Mouse (Mus musculus) kidney, postnatal 0 days (tissue): ENCODE measurements around the gene Ube3c. TPM values are rescaled to one million over a fixed set of nuclear protein-coding genes. Genes with fewer than 3 reads are reported as not detected.

Source experiments
- ATAC-seq: fragments of 200-750 bp; cut with Nextera tagmentation; replicated peaks from 2 replicates; pipeline ENCODE4 v1.8.0; 2017; ENCODE audit warnings: low read depth, moderate number of reproducible peaks, moderate TSS enrichment, moderate library complexity; ENCODE audit not compliant: low FRiP score
- DNase-seq: peaks from one replicate; pipeline ENCODE4 v3.0.0-alpha.2; 2016; ENCODE audit warnings: low spot score
- H3K27ac ChIP-seq: fragments of 300-500 bp; sonication (generic); 2 replicates; pipeline ENCODE4 v1.5.1; 2014; ENCODE audit warnings: mild to moderate bottlenecking
- H3K27me3 ChIP-seq: fragments of 300-500 bp; sonication (generic); 2 replicates; pipeline ENCODE4 v1.6.1; 2014; ENCODE audit warnings: low read length, mixed read lengths; ENCODE audit not compliant: insufficient read depth
- H3K36me3 ChIP-seq: fragments of 300-500 bp; sonication (generic); 2 replicates; pipeline ENCODE4 v1.6.1; 2014; ENCODE audit warnings: low read length, mixed read lengths; ENCODE audit not compliant: insufficient read depth
- H3K4me1 ChIP-seq: fragments of 300-500 bp; sonication (generic); replicated peaks from 2 replicates; pipeline ENCODE4 v1.6.1; 2014; ENCODE audit warnings: antibody characterized with exemption, low read length, mixed read lengths; ENCODE audit not compliant: insufficient read depth
- H3K4me2 ChIP-seq: fragments of 300-500 bp; sonication (generic); 2 replicates; pipeline ENCODE4 v1.6.1; 2014; ENCODE audit warnings: mild to moderate bottlenecking, low read length, moderate library complexity, mixed read lengths
- H3K4me3 ChIP-seq: fragments of 300-500 bp; sonication (generic); replicated peaks from 2 replicates; pipeline ENCODE4 v1.5.1; 2014; ENCODE audit warnings: low read depth, low read length
- H3K9ac ChIP-seq: fragments of 300-500 bp; sonication (generic); 2 replicates; pipeline ENCODE4 v1.6.1; 2014; ENCODE audit warnings: low read depth, low read length
- H3K9me3 ChIP-seq: fragments of 300-500 bp; sonication (generic); replicated peaks from 2 replicates; pipeline ENCODE4 v1.6.1; 2016; ENCODE audit warnings: low read length, inconsistent platforms, mixed read lengths
- CTCF ChIP-seq: IDR thresholded peaks from 2 replicates; pipeline ENCODE4 v1.5.1; 2016; ENCODE audit warnings: antibody characterized with exemption, low read depth, mild to moderate bottlenecking, moderate library complexity
- WGBS: fragments of 180-500 bp; shearing (Covaris S2); extraction: QIAGEN DNeasy Blood & Tissue Kit; methylation state at CpG from one replicate; pipeline ENCODE4 v1.1.7; 2014; 5-methylcytosine and 5-hydroxymethylcytosine counted together
- polyA plus RNA-seq: library from polyadenylated mRNA; unstranded; fragments of >200 nt; fragmentation: Nextera tagmentation; extraction: Ambion mirVana; gene quantifications from 2 replicates; pipeline ENCODE4 v1.2.1, GENCODE M21; 2015

The Ube3c gene
- polyA plus RNA-seq, 1 experiment from 2014 or later: 19.8 TPM

DNA sequence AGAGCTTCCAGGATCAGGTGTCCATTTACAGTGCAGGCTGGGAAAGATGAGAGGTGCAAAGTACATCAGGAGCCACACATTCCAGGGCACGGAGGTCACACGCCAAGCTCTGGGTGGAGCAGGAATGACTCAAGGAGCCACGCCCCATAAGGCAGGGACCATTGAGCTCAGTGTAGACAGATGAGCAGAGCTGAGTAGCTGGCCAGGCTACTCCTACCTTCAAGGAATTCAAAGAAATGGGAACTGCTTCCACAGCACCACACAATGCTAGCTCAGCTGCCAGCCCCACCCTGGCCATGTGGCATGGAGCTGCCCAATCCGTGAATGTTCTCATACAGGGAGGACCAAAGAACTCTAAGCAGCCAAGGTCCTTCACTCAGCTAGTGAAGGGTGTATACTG, 129.5 kb downstream of the Ube3c start:
- Histone ChIP-seq H3K27me3 (no peaks in the 10 kb centered on the region), H3K9ac (no peak overlapping the region), H3K27ac (no peak overlapping the region), H3K4me1 (no peaks in the 10 kb centered on the region), H3K4me3 (no peak overlapping the region), H3K36me3 (no peaks in the 10 kb centered on the region), H3K9me3 (no peaks in the 10 kb centered on the region), H3K4me2 (no peak overlapping the region)
- ATAC-seq (no peak), DNase-seq (no peak)
- 82% methylated on average over 4 of the region's 4 CpGs for WGBS
- TF ChIP-seq CTCF: no peak

DNA sequence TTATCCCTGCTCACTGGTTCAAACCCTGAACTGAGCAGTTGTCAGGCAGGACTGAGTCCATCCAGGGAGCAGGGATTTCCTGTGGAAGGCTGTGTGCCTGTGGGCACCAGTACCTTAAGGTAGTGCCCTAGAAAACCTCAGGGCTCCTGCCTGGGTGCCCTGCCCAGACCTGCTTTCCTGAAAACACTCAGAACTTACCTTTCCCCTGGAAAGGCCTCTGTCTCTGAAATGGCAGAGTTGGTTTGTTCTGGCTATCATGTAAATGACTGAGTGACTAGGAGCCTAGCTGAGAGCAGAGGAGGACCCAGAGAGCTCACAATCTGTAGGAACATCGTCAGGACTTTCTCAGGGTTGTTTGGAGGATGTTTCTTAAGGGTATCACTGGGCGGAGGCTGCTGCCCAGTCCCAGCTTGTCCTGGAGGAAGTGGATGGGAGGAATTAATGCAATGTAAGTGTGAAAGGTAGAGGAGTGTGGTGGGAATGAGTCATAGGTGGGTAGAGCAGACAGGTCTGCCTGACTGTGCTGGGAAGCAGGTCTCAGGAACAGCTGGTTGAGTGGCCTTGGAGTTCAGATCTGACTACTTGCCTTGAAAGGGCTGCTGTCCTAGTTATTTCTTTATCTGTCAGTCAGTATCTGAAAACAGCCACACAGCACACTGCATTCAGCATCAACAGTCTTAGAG, 130.6 kb downstream of the Ube3c start:
- Histone ChIP-seq H3K9me3 (no peaks in the 10 kb centered on the region), H3K4me2 (no peak overlapping the region), H3K4me1 (no peaks in the 10 kb centered on the region), H3K36me3 (no peaks in the 10 kb centered on the region), H3K4me3 (no peak overlapping the region), H3K9ac (no peak overlapping the region), H3K27me3 (no peaks in the 10 kb centered on the region), H3K27ac (no peak overlapping the region)
- TF ChIP-seq CTCF: no peak
- ATAC-seq (no peak), DNase-seq (no peak)
- whole genome bisulfite sequencing: 76% methylated on average over 2 of the region's 2 CpGs

DNA sequence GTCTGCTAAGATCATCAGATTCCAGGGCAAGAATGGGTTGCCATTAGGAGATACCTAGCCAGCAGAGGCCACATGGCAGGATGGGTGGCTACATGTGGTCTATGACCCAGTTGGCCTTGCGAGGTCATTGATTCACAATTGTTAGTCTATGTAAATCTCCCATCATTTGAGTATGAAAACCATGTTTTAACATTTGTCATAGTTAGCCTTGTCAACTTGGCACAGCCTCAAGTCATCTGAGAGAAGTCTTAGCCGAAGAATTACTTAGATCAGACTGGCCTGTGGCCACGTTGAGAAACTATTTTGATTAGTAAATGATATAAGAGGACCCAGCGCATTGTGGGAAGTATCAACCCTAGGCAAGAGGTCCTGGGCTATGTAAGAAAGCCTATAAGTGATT, 138.2 kb downstream of the Ube3c start:
- H3K9ac ChIP-seq: no peak overlapping the region
- DNase-seq (no peak), ATAC-seq (no peak)
- no peaks in the 10 kb centered on the region for H3K9me3 ChIP-seq
- no peak overlapping the region for H3K4me3 ChIP-seq
- 73% methylated on average over 4 of the region's 4 CpGs for WGBS
- H3K27ac ChIP-seq: no peak overlapping the region
- H3K4me1 ChIP-seq: no peaks in the 10 kb centered on the region
- H3K4me2 ChIP-seq: no peak overlapping the region
- TF ChIP-seq CTCF: no peak
- H3K36me3 ChIP-seq: no peaks in the 10 kb centered on the region
- no peaks in the 10 kb centered on the region for H3K27me3 ChIP-seq

DNA sequence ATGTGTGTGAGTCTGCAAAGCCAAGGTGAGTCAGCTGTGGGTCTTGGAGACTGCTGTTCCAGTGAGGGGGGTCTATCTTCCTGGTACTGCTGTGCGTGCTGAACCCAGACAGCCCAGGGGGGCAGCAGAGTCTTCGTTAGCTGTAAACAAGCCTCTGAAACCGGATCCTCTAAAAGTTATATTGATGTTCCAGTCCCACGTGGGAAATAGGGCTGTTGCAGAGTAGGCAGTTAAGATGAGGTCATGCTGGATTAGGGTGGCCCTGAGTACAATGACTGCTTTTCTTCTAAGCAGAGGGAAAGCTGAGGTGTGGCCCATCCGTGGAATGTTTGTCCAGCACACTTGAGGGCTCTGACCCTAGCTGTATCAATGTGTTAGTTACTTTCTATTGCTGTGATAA, 139.2 kb downstream of the Ube3c start:
- Histone ChIP-seq H3K9ac (no peak overlapping the region), H3K27ac (no peak overlapping the region), H3K4me3 (no peak overlapping the region), H3K4me1 (no peaks in the 10 kb centered on the region), H3K36me3 (no peaks in the 10 kb centered on the region), H3K27me3 (no peaks in the 10 kb centered on the region), H3K4me2 (no peak overlapping the region), H3K9me3 (no peaks in the 10 kb centered on the region)
- peak; percentile 40 for DNase-seq
- ATAC-seq: no peak; the same call in 1 of the 2 replicates
- TF ChIP-seq CTCF: no peak
- 7% methylated on average over 5 of the region's 5 CpGs for WGBS

DNA sequence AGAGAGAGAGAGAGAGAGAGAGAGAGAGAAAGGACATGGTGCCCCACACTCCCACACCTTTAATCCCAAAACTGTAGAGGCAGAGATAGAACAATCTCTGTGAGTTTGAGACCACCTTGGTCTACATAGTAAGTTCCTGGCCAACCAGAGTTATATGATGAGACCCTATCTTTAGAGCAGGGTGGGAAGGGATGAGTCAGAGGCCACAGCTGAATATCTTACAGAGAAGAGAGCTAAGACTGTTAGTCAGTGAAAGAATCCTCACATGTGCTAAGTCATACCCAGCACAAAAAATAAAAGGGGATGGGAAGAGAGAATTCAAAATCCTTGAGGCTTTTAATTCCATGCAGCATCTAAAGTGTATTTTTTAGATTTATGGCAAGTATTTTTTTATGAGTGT, 142.6 kb downstream of the Ube3c start:
- ATAC-seq (no peak), DNase-seq (no peak)
- H3K4me3 ChIP-seq: no peak overlapping the region
- no peak overlapping the region for H3K9ac ChIP-seq
- H3K27me3 ChIP-seq: no peaks in the 10 kb centered on the region
- H3K9me3 ChIP-seq: no peaks in the 10 kb centered on the region
- H3K36me3 ChIP-seq: no peaks in the 10 kb centered on the region
- no peak for TF ChIP-seq CTCF
- no peaks in the 10 kb centered on the region for H3K4me1 ChIP-seq
- no peak overlapping the region for H3K27ac ChIP-seq
- H3K4me2 ChIP-seq: no peak overlapping the region

DNA sequence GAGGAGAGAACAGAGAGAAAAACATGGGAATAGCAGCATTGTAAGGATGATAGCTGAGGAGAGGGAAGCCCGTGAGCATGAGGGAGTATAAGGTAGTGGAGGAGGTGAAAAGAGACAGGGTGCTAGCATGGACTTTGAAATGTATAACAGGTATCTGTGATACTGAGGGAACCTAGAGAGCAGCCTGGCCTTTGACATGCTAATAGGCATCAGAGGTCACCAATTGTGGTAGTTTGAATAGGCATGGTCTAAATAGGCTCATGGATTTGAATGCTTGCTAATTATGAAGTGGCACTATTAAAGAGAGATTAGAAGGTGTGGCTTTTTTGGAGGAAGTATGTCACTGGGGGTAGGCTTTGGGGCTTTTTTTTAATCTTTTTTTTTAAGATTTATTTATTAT, 143.9 kb downstream of the Ube3c start:
- Histone ChIP-seq H3K4me2 (no peak overlapping the region), H3K9ac (no peak overlapping the region), H3K4me3 (no peak overlapping the region), H3K36me3 (no peaks in the 10 kb centered on the region), H3K9me3 (no peaks in the 10 kb centered on the region), H3K27me3 (no peaks in the 10 kb centered on the region), H3K27ac (no peak overlapping the region), H3K4me1 (no peaks in the 10 kb centered on the region)
- no peak for TF ChIP-seq CTCF
- ATAC-seq (no peak), DNase-seq (no peak)
- WGBS: 48% methylated on average over 1 of the region's 1 CpGs

DNA sequence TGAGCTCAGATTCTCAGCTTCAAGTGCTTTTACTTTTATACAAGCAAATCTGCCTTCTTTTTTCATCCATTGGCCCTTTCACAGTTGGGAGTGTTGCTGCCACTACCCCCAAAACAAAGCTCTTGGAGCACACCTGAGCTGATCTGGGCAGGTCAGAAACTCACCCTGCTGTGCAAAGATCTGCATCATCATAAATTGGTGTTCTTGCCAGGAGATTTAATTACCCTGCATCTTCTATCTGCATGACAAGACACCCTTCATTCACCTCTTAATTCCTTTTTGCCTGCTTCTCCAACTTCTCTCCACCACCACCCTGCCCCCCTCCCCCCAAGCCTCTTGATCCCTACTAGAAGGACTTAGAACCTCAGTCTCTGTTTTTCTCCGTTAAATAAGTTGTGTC, 152.1 kb downstream of the Ube3c start:
- Histone ChIP-seq H3K9ac (no peak overlapping the region), H3K27ac (no peak overlapping the region), H3K4me1 (no peaks in the 10 kb centered on the region), H3K27me3 (no peaks in the 10 kb centered on the region), H3K4me3 (no peak overlapping the region), H3K36me3 (no peaks in the 10 kb centered on the region), H3K4me2 (no peak overlapping the region), H3K9me3 (no peaks in the 10 kb centered on the region)
- no peak for TF ChIP-seq CTCF
- WGBS: 21% methylated on average over 1 of the region's 1 CpGs
- DNase-seq (no peak), ATAC-seq (no peak)
